Mouse (Mus musculus) CD8-positive naive resting alpha-beta T cell, adult 2 months (primary cell): Measurements from ENCODE around the gene Cdt1.

Source experiments
- DNase-seq, 2 experiments: peaks; one replicate each; pipeline ENCODE4 v3.0.0; 2022; ENCODE audit warnings: low read depth in 2 of 2, low spot score in 2 of 2

Gene Cdt1

GRCm38 (mm10) chr8:122610612-122611277 is 42.9 kb downstream of the Cdt1 start:
- DNase-seq: no peak

GRCm38 (mm10) chr8:122611295-122612133 is 43.7 kb downstream of the Cdt1 start, which contains the start of the genes Galns and Trappc2l:
Galns (minus strand) TSS chr8:122611463.
Trappc2l (plus strand) TSS chr8:122611640.
- DNase-seq: peak; percentile 93 to 95

- no peak for DNase-seq
Measured at GRCm38 (mm10) chr8:122616181-122616905, 48.5 kb downstream of the Cdt1 start.

GRCm38 (mm10) chr8:122617947-122618546 is 50.2 kb downstream of the Cdt1 start:
- DNase-seq: peak; percentile 47 to 74

- DNase-seq: no peak
Measured at GRCm38 (mm10) chr8:122618660-122619378, 51.0 kb downstream of the Cdt1 start.

GRCm38 (mm10) chr8:122620446-122620845 is 52.6 kb downstream of the Cdt1 start:
- no peak for DNase-seq

- no peak for DNase-seq
Measured at GRCm38 (mm10) chr8:122622727-122623126, 54.9 kb downstream of the Cdt1 start, which contains the start of gene Pabpn1l. Pabpn1l (minus strand) TSS chr8:122622739.
